Mouse (Mus musculus): ENCODE results near the gene Zfp324. TPM values are rescaled to one million over a fixed set of nuclear protein-coding genes. Genes with fewer than 3 reads are reported as not detected.
A peak's percentile ranks its signal among the peaks of the same experiment; 100 is the strongest.

Zfp324 gene
- total RNA-seq, 2 experiments from 2014 or later: 0.42 to 1.7 TPM

GRCm38 (mm10) chr7:13006531-13006930, 40.9 kb downstream of the Zfp324 start:
- ATAC-seq (replicated peaks; ENCODE audit: low FRiP score, poor library complexity, severe bottlenecking): no peak

- ATAC-seq (replicated peaks; ENCODE audit: low FRiP score, poor library complexity, severe bottlenecking): no peak
Measured at GRCm38 (mm10) chr7:13007341-13008092, 41.9 kb downstream of the Zfp324 start.

- peak; percentile 91 for ATAC-seq (replicated peaks; ENCODE audit: low FRiP score, poor library complexity, severe bottlenecking)
Measured at GRCm38 (mm10) chr7:13009143-13010004, 43.7 kb downstream of the Zfp324 start.

DNA sequence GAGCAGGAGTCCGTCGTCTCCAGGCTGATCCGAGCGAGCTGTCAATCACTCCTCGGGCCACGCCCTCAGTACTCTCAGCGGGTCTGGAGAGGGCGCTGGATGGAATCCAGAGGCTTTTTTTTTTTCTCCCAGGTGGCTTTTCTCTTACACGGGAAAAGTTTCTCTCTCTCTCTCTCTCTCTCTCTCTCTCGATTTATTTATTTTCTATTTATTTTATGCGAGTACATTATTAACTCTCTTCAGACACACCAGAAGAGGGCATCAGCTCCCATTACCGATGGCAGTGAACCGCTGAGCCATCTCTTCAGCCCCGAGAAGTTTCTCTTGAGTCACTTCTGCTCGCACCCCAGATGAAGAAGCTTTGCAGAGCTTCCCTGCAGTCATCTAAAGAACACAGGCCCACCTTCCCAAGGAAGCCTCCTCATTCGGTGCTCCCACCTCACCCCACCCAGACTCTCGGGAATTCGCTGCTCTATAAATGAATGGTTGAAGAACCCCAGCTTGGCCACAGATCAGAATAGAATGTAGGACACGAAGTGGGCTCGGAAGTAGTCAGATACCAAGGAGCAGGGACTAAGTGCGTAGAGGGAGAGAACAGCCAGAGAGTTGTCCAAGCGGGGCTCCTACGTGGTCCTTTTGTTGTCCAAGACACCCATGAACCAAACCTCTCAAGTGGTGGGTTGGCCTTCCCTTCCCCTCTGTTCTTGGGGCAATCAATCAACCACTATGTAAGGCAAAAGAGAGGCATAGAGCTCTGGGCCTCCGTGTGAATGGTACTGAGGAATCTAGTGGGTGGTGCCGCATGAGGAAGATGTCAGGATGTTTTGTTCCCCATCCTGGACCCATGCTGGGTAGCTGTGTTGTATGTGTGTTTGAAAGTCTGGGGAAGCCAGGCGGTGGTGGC, 44.6 kb downstream of the Zfp324 start, which contains the start of gene Zbtb45:
Zbtb45 (minus strand) TSS at position 30 of the 904 bp plus-strand sequence.
- ATAC-seq (replicated peaks; ENCODE audit: low FRiP score, poor library complexity, severe bottlenecking): 0 out of 2 replicates have a peak, but pooled peaks have one; percentile 1

DNA sequence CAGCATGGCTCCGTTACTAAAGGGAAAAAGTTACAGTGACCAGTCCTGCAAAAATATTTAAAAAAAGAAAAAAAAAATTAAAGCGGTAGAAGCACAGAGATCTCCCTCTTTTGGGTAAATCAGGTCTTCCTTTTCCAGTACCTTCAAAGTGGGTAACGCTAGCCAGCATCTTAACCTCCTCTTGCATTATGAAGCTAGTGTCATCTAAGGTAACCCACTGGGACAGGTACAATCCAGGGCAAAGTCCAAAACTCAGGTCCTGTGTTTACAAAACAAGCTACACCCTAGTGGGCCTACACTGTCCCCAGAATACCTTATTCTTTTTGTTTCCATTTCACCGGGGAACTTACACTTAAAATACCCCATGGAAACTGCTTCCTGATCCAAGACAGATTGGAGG, 48.0 kb downstream of the Zfp324 start:
- no peak for ATAC-seq (replicated peaks; ENCODE audit: low FRiP score, poor library complexity, severe bottlenecking)

GRCm38 (mm10) chr7:13014275-13014839, 48.7 kb downstream of the Zfp324 start:
- ATAC-seq (replicated peaks; ENCODE audit: low FRiP score, poor library complexity, severe bottlenecking): no peak

DNA sequence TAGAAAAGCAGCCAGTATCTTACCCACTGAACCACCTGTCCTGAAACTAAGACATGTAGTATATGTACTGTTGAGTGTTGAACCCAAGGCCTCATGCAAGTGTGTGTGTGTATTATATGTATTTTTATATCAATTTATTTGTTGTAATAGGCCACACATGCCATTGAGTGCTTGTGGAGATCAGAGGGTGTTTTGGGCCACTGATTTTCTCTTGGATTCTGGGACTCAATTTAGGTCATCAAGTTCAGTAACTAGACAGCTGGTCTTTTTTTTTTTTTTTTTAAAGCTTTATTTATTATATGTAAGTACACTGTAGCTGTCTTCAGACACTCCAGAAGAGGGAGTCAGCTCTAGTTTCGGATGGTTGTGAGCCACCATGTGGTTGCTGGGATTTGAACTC, 49.6 kb downstream of the Zfp324 start:
- ATAC-seq (replicated peaks; ENCODE audit: low FRiP score, poor library complexity, severe bottlenecking): no peak

DNA sequence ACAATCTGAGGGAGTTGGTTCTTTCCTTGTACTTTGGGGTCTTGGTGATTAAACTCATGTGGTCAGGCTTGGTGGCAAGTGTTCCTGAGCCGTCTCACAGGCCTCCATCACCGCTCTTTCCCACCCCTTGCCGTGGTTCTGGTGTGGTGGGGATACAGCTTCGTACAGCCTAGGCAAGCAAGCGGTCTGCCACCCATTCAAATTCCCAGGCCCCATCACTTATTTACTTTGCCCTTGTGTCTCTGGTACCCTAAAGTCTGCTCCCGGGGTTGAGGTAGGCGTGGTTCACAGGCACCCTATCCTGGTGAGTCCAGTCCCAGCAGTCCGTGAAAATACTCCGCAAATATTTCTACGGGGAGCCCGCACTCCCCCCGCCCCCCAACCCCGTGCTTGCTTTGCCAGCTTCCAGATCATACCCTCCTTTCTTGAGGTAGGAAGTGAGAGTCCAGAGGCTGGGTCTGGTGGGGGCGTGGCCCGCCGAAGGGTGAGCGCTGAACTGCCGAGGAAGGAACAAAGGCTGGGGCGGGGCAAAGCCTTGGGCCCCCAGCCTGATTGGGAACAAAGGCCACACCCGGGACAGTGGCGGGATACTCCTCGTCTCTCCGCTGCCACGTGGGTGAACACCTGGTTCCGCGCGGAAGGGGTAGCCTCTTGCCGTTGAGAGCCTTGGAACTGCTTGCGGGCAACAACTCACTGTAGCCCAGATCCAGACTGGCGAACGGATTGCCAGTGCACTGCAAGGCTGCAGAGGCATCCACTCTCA, 57.3 kb downstream of the Zfp324 start:
- no peak; the same call in 1 of the 2 replicates for ATAC-seq (replicated peaks; ENCODE audit: low FRiP score, poor library complexity, severe bottlenecking)

Other genes with a start within 250 kb of the Zfp324 start
- gene Vmn2r56, start 230.8 kb upstream of the Zfp324 start, total RNA-seq (2015; ENCODE audit: low replicate concordance): not detected in 2 replicates
- not detected in 2 replicates for gene Vmn2r56, start 230.8 kb upstream of the Zfp324 start, total RNA-seq (2017; ENCODE audit: low replicate concordance)
- gene Zscan18, start 162.2 kb upstream of the Zfp324 start, total RNA-seq (2015; ENCODE audit: low replicate concordance): not detected in 2 replicates
- not detected in 2 replicates for gene Zscan18, start 162.2 kb upstream of the Zfp324 start, total RNA-seq (2017; ENCODE audit: low replicate concordance)
- 6.5 and 15.5 TPM in 2 replicates for gene Zfp329, start 147.0 kb upstream of the Zfp324 start, total RNA-seq (2015; ENCODE audit: low replicate concordance)
- 3.1 and 4.5 TPM in 2 replicates for gene Zfp329, start 147.0 kb upstream of the Zfp324 start, total RNA-seq (2017; ENCODE audit: low replicate concordance)
- 14.3 and 14.4 TPM in 2 replicates for gene Zfp110, start 131.1 kb upstream of the Zfp324 start, total RNA-seq (2015; ENCODE audit: low replicate concordance)
- 16.6 and 20.9 TPM in 2 replicates for gene Zfp110, start 131.1 kb upstream of the Zfp324 start, total RNA-seq (2017; ENCODE audit: low replicate concordance)
- gene Zfp128, start 84.7 kb upstream of the Zfp324 start, total RNA-seq (2015; ENCODE audit: low replicate concordance): 0.72 and 0.84 TPM in 2 replicates
- 1.0 and 1.9 TPM in 2 replicates for gene Zfp128, start 84.7 kb upstream of the Zfp324 start, total RNA-seq (2017; ENCODE audit: low replicate concordance)
- gene Zscan22, start 68.0 kb upstream of the Zfp324 start, total RNA-seq (2015; ENCODE audit: low replicate concordance): 0.72 and 10.5 TPM in 2 replicates
- 1.4 TPM in 1 of 2 replicates, not detected in the other for gene Zscan22, start 68.0 kb upstream of the Zfp324 start, total RNA-seq (2017; ENCODE audit: low replicate concordance)
- 579 and 738 TPM in 2 replicates for gene Rps5, start 43.5 kb upstream of the Zfp324 start, total RNA-seq (2015; ENCODE audit: low replicate concordance)
- 178 and 253 TPM in 2 replicates for gene Rps5, start 43.5 kb upstream of the Zfp324 start, total RNA-seq (2017; ENCODE audit: low replicate concordance)
- 0.42 TPM in 1 of 2 replicates, not detected in the other for gene Rnf225, start 38.4 kb upstream of the Zfp324 start, total RNA-seq (2015; ENCODE audit: low replicate concordance)
- gene Rnf225, start 38.4 kb upstream of the Zfp324 start, total RNA-seq (2017; ENCODE audit: low replicate concordance): 0.51 TPM in 1 of 2 replicates, not detected in the other
- 0.72 and 5.9 TPM in 2 replicates for gene Zfp446, start 12.0 kb downstream of the Zfp324 start, total RNA-seq (2015; ENCODE audit: low replicate concordance)
- 0.39 and 0.68 TPM in 2 replicates for gene Zfp446, start 12.0 kb downstream of the Zfp324 start, total RNA-seq (2017; ENCODE audit: low replicate concordance)
- not detected in 2 replicates for gene Slc27a5, start 32.4 kb downstream of the Zfp324 start, total RNA-seq (2015; ENCODE audit: low replicate concordance)
- not detected in 2 replicates for gene Slc27a5, start 32.4 kb downstream of the Zfp324 start, total RNA-seq (2017; ENCODE audit: low replicate concordance)
- 194 and 220 TPM in 2 replicates for gene Trim28, start 33.3 kb downstream of the Zfp324 start, total RNA-seq (2015; ENCODE audit: low replicate concordance)
- gene Trim28, start 33.3 kb downstream of the Zfp324 start, total RNA-seq (2017; ENCODE audit: low replicate concordance): 137 and 141 TPM in 2 replicates
- 4.0 and 10.1 TPM in 2 replicates for gene Zbtb45, start 44.2 kb downstream of the Zfp324 start, total RNA-seq (2015; ENCODE audit: low replicate concordance)
- gene Zbtb45, start 44.2 kb downstream of the Zfp324 start, total RNA-seq (2017; ENCODE audit: low replicate concordance): 6.7 and 7.6 TPM in 2 replicates
- gene Chmp2a, start 69.0 kb downstream of the Zfp324 start, total RNA-seq (2015; ENCODE audit: low replicate concordance): 116 and 138 TPM in 2 replicates
- 125 and 153 TPM in 2 replicates for gene Chmp2a, start 69.0 kb downstream of the Zfp324 start, total RNA-seq (2017; ENCODE audit: low replicate concordance)
- gene Ube2m, start 72.4 kb downstream of the Zfp324 start, total RNA-seq (2015; ENCODE audit: low replicate concordance): 70.0 and 96.9 TPM in 2 replicates
- 61.0 and 94.6 TPM in 2 replicates for gene Ube2m, start 72.4 kb downstream of the Zfp324 start, total RNA-seq (2017; ENCODE audit: low replicate concordance)
- gene Mzf1, start 88.9 kb downstream of the Zfp324 start, total RNA-seq (2015; ENCODE audit: low replicate concordance): not detected in 2 replicates
- gene Mzf1, start 88.9 kb downstream of the Zfp324 start, total RNA-seq (2017; ENCODE audit: low replicate concordance): not detected in 2 replicates
- gene Vmn1r85, start 129.3 kb downstream of the Zfp324 start, total RNA-seq (2015; ENCODE audit: low replicate concordance): not detected in 2 replicates
- gene Vmn1r85, start 129.3 kb downstream of the Zfp324 start, total RNA-seq (2017; ENCODE audit: low replicate concordance): not detected in 2 replicates
- not detected in 2 replicates for gene Vmn1r86, start 154.1 kb downstream of the Zfp324 start, total RNA-seq (2015; ENCODE audit: low replicate concordance)
- gene Vmn1r86, start 154.1 kb downstream of the Zfp324 start, total RNA-seq (2017; ENCODE audit: low replicate concordance): not detected in 2 replicates
- not detected in 2 replicates for gene Vmn1r87, start 174.3 kb downstream of the Zfp324 start, total RNA-seq (2015; ENCODE audit: low replicate concordance)
- gene Vmn1r87, start 174.3 kb downstream of the Zfp324 start, total RNA-seq (2017; ENCODE audit: low replicate concordance): not detected in 2 replicates
- gene Vmn1r88, start 193.7 kb downstream of the Zfp324 start, total RNA-seq (2015; ENCODE audit: low replicate concordance): not detected in 2 replicates
- not detected in 2 replicates for gene Vmn1r88, start 193.7 kb downstream of the Zfp324 start, total RNA-seq (2017; ENCODE audit: low replicate concordance)
- gene Vmn1r89, start 247.2 kb downstream of the Zfp324 start, total RNA-seq (2015; ENCODE audit: low replicate concordance): not detected in 2 replicates
- gene Vmn1r89, start 247.2 kb downstream of the Zfp324 start, total RNA-seq (2017; ENCODE audit: low replicate concordance): not detected in 2 replicates